Mouse (Mus musculus): ENCODE results near the gene Vil1. TPM values are rescaled to one million over a fixed set of nuclear protein-coding genes. Genes with fewer than 3 reads are reported as not detected.

Vil1 gene
- polyA plus RNA-seq, 1 experiment from 2014 or later: 0.28 TPM

GRCm38 (mm10) chr1:74376396-74376795, 32.8 kb upstream of the Vil1 start:
- H3K4me2 ChIP-seq: no peak overlapping the region
- ATAC-seq: no peak
- H3K4me3 ChIP-seq: no peak overlapping the region
- no peaks in the 10 kb centered on the region for H3K27me3 ChIP-seq
- H3K36me3 ChIP-seq (ENCODE audit: poor library complexity, severe bottlenecking): no peaks in the 10 kb centered on the region
- no peak overlapping the region for H3K27ac ChIP-seq
- H3K9ac ChIP-seq: no peak overlapping the region
- 88% methylated on average over 4 of the region's 4 CpGs for WGBS
- H3K9me3 ChIP-seq (replicated peaks): no peaks in the 10 kb centered on the region
- no peaks in the 10 kb centered on the region for H3K4me1 ChIP-seq

GRCm38 (mm10) chr1:74379058-74379504, 30.1 kb upstream of the Vil1 start:
- H3K9ac ChIP-seq: no peak overlapping the region
- no peaks in the 10 kb centered on the region for H3K36me3 ChIP-seq (ENCODE audit: poor library complexity, severe bottlenecking)
- ATAC-seq: no peak
- no peaks in the 10 kb centered on the region for H3K9me3 ChIP-seq (replicated peaks)
- WGBS: 84% methylated on average over 7 of the region's 7 CpGs
- no peak overlapping the region for H3K27ac ChIP-seq
- no peak overlapping the region for H3K4me2 ChIP-seq
- no peaks in the 10 kb centered on the region for H3K4me1 ChIP-seq
- H3K4me3 ChIP-seq: no peak overlapping the region
- no peaks in the 10 kb centered on the region for H3K27me3 ChIP-seq

- H3K27me3 ChIP-seq: no peaks in the 10 kb centered on the region
- no peak overlapping the region for H3K4me2 ChIP-seq
- 92% methylated on average over 5 of the region's 5 CpGs for WGBS
- H3K4me3 ChIP-seq: no peak overlapping the region
- H3K9ac ChIP-seq: no peak overlapping the region
- H3K27ac ChIP-seq: no peak overlapping the region
- H3K9me3 ChIP-seq (replicated peaks): no peaks in the 10 kb centered on the region
- no peaks in the 10 kb centered on the region for H3K4me1 ChIP-seq
- no peaks in the 10 kb centered on the region for H3K36me3 ChIP-seq (ENCODE audit: poor library complexity, severe bottlenecking)
- no peak for ATAC-seq
These were observed 28.7 kb upstream of the Vil1 start for GRCm38 (mm10) chr1:74380484-74380883.

GRCm38 (mm10) chr1:74381588-74382021, 27.6 kb upstream of the Vil1 start:
- Histone ChIP-seq H3K4me1 (no peaks in the 10 kb centered on the region), H3K27me3 (no peaks in the 10 kb centered on the region), H3K9me3 (replicated peaks) (no peaks in the 10 kb centered on the region), H3K27ac (no peak overlapping the region), H3K4me3 (no peak overlapping the region), H3K9ac (no peak overlapping the region), H3K4me2 (no peak overlapping the region), H3K36me3 (ENCODE audit: poor library complexity, severe bottlenecking) (no peaks in the 10 kb centered on the region)
- no peak for ATAC-seq
- WGBS: 92% methylated on average over 10 of the region's 10 CpGs

GRCm38 (mm10) chr1:74383385-74383784, 25.8 kb upstream of the Vil1 start:
- no peak overlapping the region for H3K9ac ChIP-seq
- H3K4me1 ChIP-seq: peaks cover 5% of the 10 kb centered on the region
- H3K27me3 ChIP-seq: no peaks in the 10 kb centered on the region
- 90% methylated on average over 13 of the region's 13 CpGs for WGBS
- no peaks in the 10 kb centered on the region for H3K36me3 ChIP-seq (ENCODE audit: poor library complexity, severe bottlenecking)
- H3K9me3 ChIP-seq (replicated peaks): no peaks in the 10 kb centered on the region
- ATAC-seq: no peak
- H3K27ac ChIP-seq: no peak overlapping the region
- H3K4me2 ChIP-seq: no peak overlapping the region
- no peak overlapping the region for H3K4me3 ChIP-seq

- ATAC-seq: no peak
- 82% methylated on average over 8 of the region's 8 CpGs for WGBS
- H3K4me2 ChIP-seq: no peak overlapping the region
These were observed 24.7 kb upstream of the Vil1 start for GRCm38 (mm10) chr1:74384525-74384924.

GRCm38 (mm10) chr1:74385064-74385463, 24.1 kb upstream of the Vil1 start:
- Histone ChIP-seq H3K27me3 (0 out of 2 replicates have a peak, but pooled peaks cover 10% of the 10 kb centered on the region), H3K36me3 (ENCODE audit: poor library complexity, severe bottlenecking) (no peaks in the 10 kb centered on the region), H3K27ac (no peak overlapping the region), H3K9ac (no peak overlapping the region), H3K4me3 (no peak overlapping the region), H3K9me3 (replicated peaks) (no peaks in the 10 kb centered on the region), H3K4me1 (peaks cover 11% of the 10 kb centered on the region), H3K4me2 (no peak overlapping the region)
- no peak for ATAC-seq
- 88% methylated on average over 10 of the region's 10 CpGs for WGBS

More at GRCm38 (mm10) chr1:74384525-74384924, 24.7 kb upstream of the Vil1 start:
- no peak overlapping the region for H3K4me3 ChIP-seq
- H3K36me3 ChIP-seq (ENCODE audit: poor library complexity, severe bottlenecking): no peaks in the 10 kb centered on the region
- H3K4me1 ChIP-seq: peaks cover 6% of the 10 kb centered on the region
- H3K27ac ChIP-seq: no peak overlapping the region
- H3K27me3 ChIP-seq: 0 out of 2 replicates have a peak, but pooled peaks cover 6% of the 10 kb centered on the region
- H3K9me3 ChIP-seq (replicated peaks): no peaks in the 10 kb centered on the region
- no peak overlapping the region for H3K9ac ChIP-seq

GRCm38 (mm10) chr1:74385531-74385930, 23.6 kb upstream of the Vil1 start:
- WGBS: 86% methylated on average over 8 of the region's 8 CpGs
- no peak for ATAC-seq

GRCm38 (mm10) chr1:74386363-74386713, 22.8 kb upstream of the Vil1 start:
- 57% methylated on average over 7 of the region's 10 CpGs for WGBS
- no peak for ATAC-seq

More at GRCm38 (mm10) chr1:74385531-74385930, 23.6 kb upstream of the Vil1 start:
- Histone ChIP-seq H3K4me3 (no peak overlapping the region), H3K27me3 (peaks cover 11% of the 10 kb centered on the region; the same call in 1 of the 2 replicates), H3K9me3 (replicated peaks) (no peaks in the 10 kb centered on the region), H3K27ac (no peak overlapping the region), H3K9ac (no peak overlapping the region), H3K36me3 (ENCODE audit: poor library complexity, severe bottlenecking) (no peaks in the 10 kb centered on the region), H3K4me1 (peaks cover 16% of the 10 kb centered on the region), H3K4me2 (no peak overlapping the region)

GRCm38 (mm10) chr1:74386714-74387385, 22.3 kb upstream of the Vil1 start:
- peaks cover 15% of the 10 kb centered on the region; the same call in 1 of the 2 replicates for H3K27me3 ChIP-seq
- H3K9me3 ChIP-seq (replicated peaks): no peaks in the 10 kb centered on the region
- WGBS: under 1% methylated on average over 24 of the region's 26 CpGs
- peak overlapping the region; percentile 77 for H3K9ac ChIP-seq
- H3K36me3 ChIP-seq (ENCODE audit: poor library complexity, severe bottlenecking): no peaks in the 10 kb centered on the region
- peak overlapping the region; percentile 69 for H3K4me3 ChIP-seq
- peak; percentile 93 for ATAC-seq
- H3K4me1 ChIP-seq: peaks cover 22% of the 10 kb centered on the region
- peak overlapping the region; percentile 72 for H3K4me2 ChIP-seq
- H3K27ac ChIP-seq: peak overlapping the region; percentile 93

More at GRCm38 (mm10) chr1:74386363-74386713, 22.8 kb upstream of the Vil1 start:
- Histone ChIP-seq H3K27ac (peak overlapping the region; percentile 93), H3K9ac (peak overlapping the region; percentile 77), H3K4me1 (peaks cover 22% of the 10 kb centered on the region), H3K36me3 (ENCODE audit: poor library complexity, severe bottlenecking) (no peaks in the 10 kb centered on the region), H3K4me2 (peak overlapping the region; percentile 72), H3K9me3 (replicated peaks) (no peaks in the 10 kb centered on the region), H3K27me3 (peaks cover 15% of the 10 kb centered on the region; the same call in 1 of the 2 replicates), H3K4me3 (peak overlapping the region; percentile 69)

- Histone ChIP-seq H3K9ac (no peak overlapping the region), H3K9me3 (replicated peaks) (no peaks in the 10 kb centered on the region), H3K4me3 (peak overlapping the region; percentile 69), H3K4me1 (peaks cover 26% of the 10 kb centered on the region), H3K27ac (peak overlapping the region; percentile 93), H3K36me3 (ENCODE audit: poor library complexity, severe bottlenecking) (no peaks in the 10 kb centered on the region), H3K4me2 (peak overlapping the region; percentile 72), H3K27me3 (peaks cover 15% of the 10 kb centered on the region; the same call in 1 of the 2 replicates)
- 45% methylated on average over 15 of the region's 15 CpGs for WGBS
- ATAC-seq: no peak
These were observed 21.7 kb upstream of the Vil1 start for GRCm38 (mm10) chr1:74387386-74387988.

GRCm38 (mm10) chr1:74388398-74388920, 20.7 kb upstream of the Vil1 start:
- peaks cover 15% of the 10 kb centered on the region; the same call in 1 of the 2 replicates for H3K27me3 ChIP-seq
- H3K4me1 ChIP-seq: peaks cover 36% of the 10 kb centered on the region
- H3K36me3 ChIP-seq (ENCODE audit: poor library complexity, severe bottlenecking): no peaks in the 10 kb centered on the region
- 71% methylated on average over 7 of the region's 7 CpGs for WGBS
- no peak overlapping the region for H3K4me3 ChIP-seq
- H3K4me2 ChIP-seq: no peak overlapping the region
- no peak for ATAC-seq
- H3K9ac ChIP-seq: no peak overlapping the region
- H3K9me3 ChIP-seq (replicated peaks): no peaks in the 10 kb centered on the region
- no peak overlapping the region for H3K27ac ChIP-seq

Measured in forebrain, embryonic 13.5 days (tissue).